Mouse (Mus musculus): ENCODE results near the gene Cyb561d2.

DNA sequence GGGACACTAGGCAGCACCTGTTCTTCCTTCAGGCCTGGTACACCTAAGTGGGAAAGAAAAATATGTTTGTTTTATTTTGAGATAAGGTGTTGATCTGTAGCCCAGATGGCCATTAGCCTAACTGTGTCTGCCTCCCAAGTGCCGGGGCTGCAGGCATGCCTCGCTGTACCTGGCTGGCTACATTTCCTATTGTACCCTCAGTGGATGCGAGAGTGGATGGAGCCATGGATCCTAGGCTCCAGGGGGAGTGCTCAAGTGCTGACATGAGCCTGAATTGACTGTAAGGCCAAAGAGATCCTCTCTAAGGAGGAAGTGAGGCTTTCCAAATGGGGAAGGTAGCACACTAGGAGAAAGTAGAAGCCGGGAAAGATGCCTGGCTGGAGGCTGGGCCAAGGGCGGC is 6.0 kb upstream of the Cyb561d2 start:
- TF ChIP-seq CTCF (conservative IDR thresholded peaks at IDR 0.05; ENCODE audit: insufficient read depth, insufficient read length, low read depth, low read length) (no peak), POLR2A (IDR thresholded peaks at IDR 0.05; ENCODE audit: low read depth, low read length) (no peak)
